Comparison of ENCODE assay signal across 30 mouse cellular contexts in the genomic region with DNA sequence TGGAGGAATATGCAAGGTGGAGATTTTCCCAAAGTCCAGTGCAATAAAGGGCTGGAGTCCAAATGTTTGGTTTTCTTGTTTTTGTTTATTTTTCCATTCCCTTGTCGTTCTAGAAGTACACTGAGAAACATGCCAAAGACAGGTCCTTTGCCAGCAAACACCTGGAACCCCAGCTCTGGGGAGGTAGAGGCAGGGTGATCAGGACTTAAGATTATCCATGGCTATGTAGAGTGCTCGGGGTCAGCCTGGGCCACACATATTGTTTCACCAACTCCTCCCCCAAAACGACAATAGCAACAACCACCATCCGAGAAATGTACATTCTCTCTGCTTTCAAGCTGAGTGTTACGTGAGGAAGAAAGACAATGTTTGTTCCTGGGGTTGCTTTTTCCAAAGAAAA. TPM values are rescaled to one million over a fixed set of nuclear protein-coding genes. Genes with fewer than 3 reads are reported as not detected.
A peak's percentile ranks its signal among the peaks of the same experiment; 100 is the strongest.
DNase-seq lines count a peak whose midpoint lies in the region; ATAC-seq and TF ChIP-seq lines count a peak whose summit lies in the region.
"Had no signal": no experiment of that assay in that cellular context is flagged by ENCODE, and none has a peak within 500 bp of the region (broad histone marks: within the 10 kb centered on the region; RNA-seq: fewer than 3 reads in every experiment).

A gene (minus strand): TSS at position 101 of the 400 bp plus-strand sequence.

- no peak for TF ChIP-seq POLR2A in spleen, adult 2 months (IDR thresholded peaks at IDR 0.05; ENCODE audit: low read depth, low read length)
- no peak for TF ChIP-seq POLR2A in small intestine, adult 2 months (IDR thresholded peaks at IDR 0.05; ENCODE audit: low read depth, low read length)

- no peaks in the 10 kb centered on the region for H3K27me3 ChIP-seq in spleen, adult 2 months (ENCODE audit: control insufficient read depth, insufficient read depth, low read length)
- H3K27me3 ChIP-seq in small intestine, adult 2 months (ENCODE audit: control insufficient read depth, insufficient read depth, low read length): no peaks in the 10 kb centered on the region
- H3K27me3 ChIP-seq in stomach, postnatal 0 days (ENCODE audit: control insufficient read depth, insufficient read depth, low read length): no peaks in the 10 kb centered on the region
- no peaks in the 10 kb centered on the region for H3K27me3 ChIP-seq in midbrain, embryonic 15.5 days (replicated peaks)
- H3K27me3 ChIP-seq: forebrain, embryonic 13.5 days; heart, embryonic 13.5 days; hindbrain, embryonic 12.5 days had no signal

- no peak within 1 kb of the TSS for H3K4me2 ChIP-seq in stomach, postnatal 0 days (replicated peaks; ENCODE audit: low read depth)
- no peak within 1 kb of the TSS for H3K4me2 ChIP-seq in midbrain, embryonic 15.5 days
- H3K4me2 ChIP-seq: forebrain, embryonic 13.5 days; heart, embryonic 13.5 days; hindbrain, embryonic 12.5 days had no signal

- no peak within 1 kb of the TSS for H3K4me3 ChIP-seq in spleen, adult 2 months (ENCODE audit: extremely low read depth, insufficient read depth, insufficient read length)
- H3K4me3 ChIP-seq in small intestine, adult 2 months (ENCODE audit: low read depth, low read length): no peak within 1 kb of the TSS
- H3K4me3 ChIP-seq in stomach, postnatal 0 days (ENCODE audit: low read depth, low read length): no peak within 1 kb of the TSS
- no peak within 1 kb of the TSS for H3K4me3 ChIP-seq in midbrain, embryonic 15.5 days
- H3K4me3 ChIP-seq: forebrain, embryonic 10.5 days; forebrain, embryonic 13.5 days; gastrocnemius, adult 2 months; heart, adult 2 months; heart, embryonic 10.5 days; heart, embryonic 13.5 days; hindbrain, embryonic 12.5 days had no signal

- no peaks in the 10 kb centered on the region for H3K36me3 ChIP-seq in spleen, adult 2 months (ENCODE audit: control insufficient read depth, insufficient read depth, low read length)
- no peaks in the 10 kb centered on the region for H3K36me3 ChIP-seq in small intestine, adult 2 months (ENCODE audit: control insufficient read depth, insufficient read depth, low read length)
- no peaks in the 10 kb centered on the region for H3K36me3 ChIP-seq in stomach, postnatal 0 days (ENCODE audit: control insufficient read depth, insufficient read depth, low read length)
- no peaks in the 10 kb centered on the region for H3K36me3 ChIP-seq in midbrain, embryonic 15.5 days (replicated peaks)
- H3K36me3 ChIP-seq: forebrain, embryonic 10.5 days; heart, embryonic 10.5 days; heart, embryonic 13.5 days; hindbrain, embryonic 12.5 days had no signal

- no peak within 1 kb of the TSS for H3K9ac ChIP-seq in stomach, postnatal 0 days (ENCODE audit: low read length)
- H3K9ac ChIP-seq in midbrain, embryonic 15.5 days: no peak within 1 kb of the TSS
- H3K9ac ChIP-seq: forebrain, embryonic 13.5 days; heart, embryonic 13.5 days; hindbrain, embryonic 12.5 days had no signal

- no peak for ATAC-seq in stomach, postnatal 0 days (ENCODE audit: low FRiP score, low TSS enrichment)
- no peak for ATAC-seq in midbrain, embryonic 15.5 days (replicated peaks)
- ATAC-seq: activated CD4-positive, CD25-positive, alpha-beta regulatory T cell, adult 4 months; forebrain, embryonic 13.5 days; forebrain, embryonic 16.5 days; hindbrain, embryonic 16.5 days had no signal

- no peak for TF ChIP-seq CTCF in spleen, adult 2 months (IDR thresholded peaks at IDR 0.05; ENCODE audit: extremely low read depth, insufficient read depth, insufficient read length, insufficient replicate concordance)
- TF ChIP-seq CTCF in small intestine, adult 2 months (IDR thresholded peaks at IDR 0.05; ENCODE audit: extremely low read depth, insufficient read length, insufficient replicate concordance, low read depth, low read length): no peak
- no peak for TF ChIP-seq CTCF in stomach, postnatal 0 days (IDR thresholded peaks at IDR 0.05; ENCODE audit: low read depth)

- no peaks in the 10 kb centered on the region for H3K4me1 ChIP-seq in spleen, adult 2 months (ENCODE audit: control insufficient read depth, insufficient read depth, insufficient read length)
- no peaks in the 10 kb centered on the region for H3K4me1 ChIP-seq in small intestine, adult 2 months (ENCODE audit: control insufficient read depth, insufficient read depth, insufficient read length, low read length)
- no peaks in the 10 kb centered on the region for H3K4me1 ChIP-seq in stomach, postnatal 0 days (replicated peaks; ENCODE audit: control insufficient read depth, insufficient read depth)
- no peaks in the 10 kb centered on the region for H3K4me1 ChIP-seq in midbrain, embryonic 15.5 days
- H3K4me1 ChIP-seq: forebrain, embryonic 13.5 days; hindbrain, embryonic 12.5 days had no signal

- intact Hi-C loops in heart, postnatal 14 days (cut with DNase I): no loop called here

- DNase-seq in heart, adult 11 months: peak; percentile 60
- DNase-seq in heart, postnatal 14 days: no peak
- DNase-seq in spleen, adult 2 months (ENCODE audit: low read depth in 1 of 2, low spot score in 2 of 2): no peak
- DNase-seq in spleen, postnatal 36 days (ENCODE audit: low spot score in 2 of 2): no peak
- DNase-seq in stomach, postnatal 0 days (ENCODE audit: low spot score): no peak
- no peak for DNase-seq in thymus, postnatal 36 days
- DNase-seq: adrenal gland, adult 8-10 months; adrenal gland, postnatal 25 days; cerebellum, adult 11-12 months; cerebellum, adult 8-10 months; cerebellum, postnatal 10 days; cerebellum, postnatal 36 days; gastrocnemius, adult 2 months; gastrocnemius, postnatal 14 days; heart, adult 2 months had no signal

- H3K27ac ChIP-seq in spleen, adult 2 months (ENCODE audit: insufficient read depth, low read length): no peak within 1 kb of the TSS
- H3K27ac ChIP-seq in small intestine, adult 2 months (ENCODE audit: insufficient read depth, low read depth, low read length): no peak within 1 kb of the TSS
- H3K27ac ChIP-seq in stomach, postnatal 0 days (replicated peaks): no peak within 1 kb of the TSS
- no peak within 1 kb of the TSS for H3K27ac ChIP-seq in midbrain, embryonic 15.5 days
- H3K27ac ChIP-seq: forebrain, embryonic 10.5 days; forebrain, embryonic 13.5 days; gastrocnemius, adult 2 months; heart, adult 2 months; heart, embryonic 10.5 days; heart, embryonic 13.5 days; hindbrain, embryonic 12.5 days had no signal

- no peak for TF ChIP-seq EP300 in stomach, postnatal 0 days (optimal IDR thresholded peaks at IDR 0.05)

- no peaks in the 10 kb centered on the region for H3K9me3 ChIP-seq in stomach, postnatal 0 days (ENCODE audit: control insufficient read depth, low read length)
- no peaks in the 10 kb centered on the region for H3K9me3 ChIP-seq in midbrain, embryonic 15.5 days
- H3K9me3 ChIP-seq: forebrain, embryonic 10.5 days; forebrain, embryonic 13.5 days; heart, embryonic 10.5 days; heart, embryonic 13.5 days; hindbrain, embryonic 12.5 days had no signal

- WGBS in spleen, adult 2 months: 74% methylated on average over 5 of the region's 5 CpGs
- 61% methylated on average over 5 of the region's 5 CpGs for WGBS in small intestine, adult 2 months
- WGBS in stomach, postnatal 0 days: 50% methylated on average over 5 of the region's 5 CpGs
- WGBS in midbrain, embryonic 15.5 days: 59% methylated on average over 5 of the region's 5 CpGs

RNA-seq across cellular contexts. Expression of the gene that starts here (rescaled TPM):
- not detected for total RNA-seq in heart, postnatal 14 days (2021)
- polyA plus RNA-seq in spleen, adult 2 months (2012; rRNA removed): 18,445 and 18,883 TPM in 2 replicates
- polyA plus RNA-seq in small intestine, adult 2 months (2012; rRNA removed): 124 and 65,009 TPM in 2 replicates
- 18.1 and 22.4 TPM in 2 replicates for polyA plus RNA-seq in stomach, postnatal 0 days (2015; fragmentation: Nextera tagmentation; extraction: Ambion mirVana)
- 0.36 and 0.43 TPM in 2 replicates for polyA plus RNA-seq in midbrain, embryonic 15.5 days (2015; fragmentation: Nextera tagmentation; extraction: Ambion mirVana)
- total RNA-seq: adrenal gland, adult 8-10 months; gastrocnemius, adult 2 months; gastrocnemius, postnatal 14 days; gastrocnemius, postnatal 4 days; heart, adult 2 months; heart, postnatal 25 days; hematopoietic stem cell, adult 5-6 weeks had no signal
- polyA plus RNA-seq: embryonic facial prominence, embryonic 11.5 days; embryonic facial prominence, embryonic 14.5 days; forebrain, embryonic 10.5 days; forebrain, embryonic 16.5 days; heart, embryonic 10.5 days; heart, embryonic 13.5 days; hindbrain, embryonic 12.5 days; hindbrain, embryonic 16.5 days had no signal
